Mouse (Mus musculus) stomach, embryonic 15.5 days (tissue): Measurements from ENCODE around the gene Ppp1r21. TPM values are rescaled to one million over a fixed set of nuclear protein-coding genes. Genes with fewer than 3 reads are reported as not detected.
A peak's percentile ranks its signal among the peaks of the same experiment; 100 is the strongest.

ENCODE experiments used
- ATAC-seq: fragments of 200-750 bp; cut with Nextera tagmentation; 2 replicates; pipeline ENCODE4 v1.8.0; 2017; ENCODE audit warnings: low read depth, moderate number of reproducible peaks, moderate TSS enrichment; ENCODE audit not compliant: insufficient read depth, low FRiP score
- H3K27ac ChIP-seq: fragments of 300-500 bp; sonication (generic); 2 replicates; pipeline ENCODE4 v1.5.1; 2015; ENCODE audit warnings: mild to moderate bottlenecking, inconsistent platforms
- H3K27me3 ChIP-seq: fragments of 300-500 bp; sonication (generic); replicated peaks from 2 replicates; pipeline ENCODE4 v1.6.1; 2015; ENCODE audit warnings: inconsistent platforms
- H3K36me3 ChIP-seq: fragments of 300-500 bp; sonication (generic); 2 replicates; pipeline ENCODE4 v1.6.1; 2015; ENCODE audit warnings: inconsistent platforms
- H3K4me1 ChIP-seq: fragments of 300-500 bp; sonication (generic); 2 replicates; pipeline ENCODE4 v1.6.1; 2015; ENCODE audit warnings: inconsistent platforms
- H3K4me2 ChIP-seq: fragments of 300-500 bp; sonication (generic); 2 replicates; pipeline ENCODE4 v1.6.1; 2015; ENCODE audit warnings: mild to moderate bottlenecking, inconsistent platforms
- H3K4me3 ChIP-seq: fragments of 300-500 bp; sonication (generic); replicated peaks from 2 replicates; pipeline ENCODE4 v1.5.1; 2015; ENCODE audit warnings: inconsistent platforms
- H3K9ac ChIP-seq: fragments of 300-500 bp; sonication (generic); 2 replicates; pipeline ENCODE4 v1.6.1; 2015; ENCODE audit warnings: inconsistent platforms
- H3K9me3 ChIP-seq: fragments of 300-500 bp; sonication (generic); 2 replicates; pipeline ENCODE4 v1.6.1; 2016; ENCODE audit warnings: inconsistent platforms
- WGBS: fragments of 180-500 bp; shearing (Covaris S2); methylation state at CpG from one replicate; pipeline ENCODE4 v1.1.7; 2015; 5-methylcytosine and 5-hydroxymethylcytosine counted together
- polyA plus RNA-seq: library from polyadenylated mRNA; unstranded; fragments of >200 nt; fragmentation: Nextera tagmentation; extraction: Ambion mirVana; gene quantifications from 2 replicates; pipeline ENCODE4 v1.2.1, GENCODE M21; 2015

Gene Ppp1r21
- polyA plus RNA-seq, 1 experiment from 2014 or later: 21.7 TPM

DNA sequence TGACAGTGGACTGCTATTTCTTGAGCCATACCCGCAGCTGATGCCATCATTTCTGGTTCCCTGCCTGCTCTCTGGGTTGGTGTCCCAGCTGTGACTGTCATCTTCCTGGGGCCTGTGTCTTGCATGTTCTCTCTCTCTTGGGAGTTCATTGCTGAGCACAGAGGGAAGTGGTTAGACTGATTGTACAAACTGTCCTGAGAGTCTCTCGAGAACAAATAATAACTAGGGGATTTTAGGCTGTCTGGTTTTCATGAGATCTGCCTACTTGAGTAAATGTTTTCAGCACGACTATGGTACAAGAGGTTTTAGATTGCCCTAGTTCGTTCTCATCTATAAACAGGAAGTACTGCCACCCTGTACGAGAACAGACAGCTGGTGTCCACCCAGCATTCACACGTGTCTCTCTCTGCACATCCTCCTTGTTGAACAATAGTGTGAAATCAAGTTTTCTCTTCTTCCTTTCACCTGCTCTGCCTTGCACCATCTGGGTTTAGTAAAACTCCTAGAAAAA, 51.6 kb downstream of the Ppp1r21 start:
- Histone ChIP-seq H3K4me1 (peaks cover 12% of the 10 kb centered on the region; the same call in 1 of the 2 replicates), H3K36me3 (peaks cover 32% of the 10 kb centered on the region), H3K9me3 (no peaks in the 10 kb centered on the region), H3K4me3 (no peak overlapping the region), H3K4me2 (no peak overlapping the region), H3K27me3 (no peaks in the 10 kb centered on the region), H3K9ac (no peak overlapping the region), H3K27ac (no peak overlapping the region)
- ATAC-seq: no peak
- WGBS: 42% methylated on average over 6 of the region's 6 CpGs

DNA sequence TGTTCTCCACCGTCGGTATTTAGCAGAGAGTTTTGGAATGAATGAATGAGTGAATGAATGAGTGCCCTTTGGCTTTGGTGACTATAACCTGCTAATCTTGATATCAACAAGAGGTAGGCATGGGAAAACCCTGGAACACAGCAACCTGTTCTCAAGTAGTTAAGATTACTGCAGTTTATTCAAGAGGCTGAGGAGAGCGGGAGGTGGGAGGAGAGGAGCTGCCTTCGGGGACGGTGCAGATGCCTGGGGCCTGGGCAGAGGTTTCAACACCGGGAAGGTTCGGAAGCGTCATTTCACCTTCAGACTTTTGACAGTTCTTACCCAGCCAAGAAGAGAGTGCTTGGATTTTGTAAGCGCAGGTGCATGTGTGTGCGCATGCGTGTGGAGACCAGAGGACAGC, 53.1 kb downstream of the Ppp1r21 start:
- Histone ChIP-seq H3K36me3 (peaks cover 28% of the 10 kb centered on the region), H3K4me2 (peak overlapping the region; percentile 27), H3K4me3 (no peak overlapping the region), H3K9me3 (no peaks in the 10 kb centered on the region), H3K27ac (peak overlapping the region; percentile 63; the same call in 1 of the 2 replicates), H3K9ac (no peak overlapping the region), H3K27me3 (no peaks in the 10 kb centered on the region), H3K4me1 (peaks cover 12% of the 10 kb centered on the region; the same call in 1 of the 2 replicates)
- 84% methylated on average over 11 of the region's 11 CpGs for WGBS
- ATAC-seq: no peak

DNA sequence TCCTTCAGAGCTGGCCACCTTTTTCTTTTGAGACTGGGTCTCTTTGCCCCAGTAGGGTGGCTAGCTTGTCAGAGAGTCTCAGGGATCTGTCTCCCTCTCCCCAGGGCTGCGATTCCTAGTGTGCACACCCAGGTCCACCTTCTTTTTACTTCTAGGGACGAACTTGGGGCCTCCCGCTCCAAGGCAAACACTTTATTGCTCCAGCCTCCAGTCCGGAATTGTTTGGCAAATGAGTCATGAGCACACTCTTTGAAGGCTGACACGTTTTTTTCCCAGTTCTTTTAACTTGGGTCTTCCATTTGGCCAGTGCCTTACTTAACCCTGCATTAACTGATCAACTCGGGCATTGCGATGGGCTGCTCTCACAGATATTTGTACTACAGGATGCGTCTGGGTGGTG, 53.5 kb downstream of the Ppp1r21 start:
- Histone ChIP-seq H3K4me3 (no peak overlapping the region), H3K4me2 (peak overlapping the region; percentile 27), H3K9me3 (no peaks in the 10 kb centered on the region), H3K27ac (peak overlapping the region; percentile 63; the same call in 1 of the 2 replicates), H3K27me3 (no peaks in the 10 kb centered on the region), H3K9ac (no peak overlapping the region), H3K4me1 (peaks cover 12% of the 10 kb centered on the region; the same call in 1 of the 2 replicates), H3K36me3 (peaks cover 27% of the 10 kb centered on the region)
- ATAC-seq: peak; percentile 40
- WGBS: 72% methylated on average over 8 of the region's 8 CpGs

DNA sequence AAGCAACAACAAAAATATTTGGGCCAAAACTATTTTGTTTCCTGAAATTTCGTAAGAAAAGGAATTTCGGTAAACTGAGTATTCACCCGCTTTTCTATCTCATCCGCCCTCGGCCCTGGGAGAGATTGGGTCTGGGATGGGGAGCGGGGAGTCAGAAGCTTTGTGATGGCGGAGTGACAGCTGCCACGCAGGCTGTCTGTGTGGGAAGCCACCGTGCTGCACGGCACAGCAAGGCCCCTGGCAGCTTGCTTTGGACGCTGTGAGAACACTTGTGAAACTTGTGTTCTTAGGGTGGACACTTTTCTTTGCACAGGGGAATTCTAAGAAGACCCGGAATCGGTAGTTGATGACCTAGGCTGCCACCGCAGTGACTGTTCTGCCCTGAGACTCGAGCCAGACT, 57.5 kb downstream of the Ppp1r21 start:
- WGBS: 86% methylated on average over 15 of the region's 15 CpGs
- ATAC-seq: no peak

DNA sequence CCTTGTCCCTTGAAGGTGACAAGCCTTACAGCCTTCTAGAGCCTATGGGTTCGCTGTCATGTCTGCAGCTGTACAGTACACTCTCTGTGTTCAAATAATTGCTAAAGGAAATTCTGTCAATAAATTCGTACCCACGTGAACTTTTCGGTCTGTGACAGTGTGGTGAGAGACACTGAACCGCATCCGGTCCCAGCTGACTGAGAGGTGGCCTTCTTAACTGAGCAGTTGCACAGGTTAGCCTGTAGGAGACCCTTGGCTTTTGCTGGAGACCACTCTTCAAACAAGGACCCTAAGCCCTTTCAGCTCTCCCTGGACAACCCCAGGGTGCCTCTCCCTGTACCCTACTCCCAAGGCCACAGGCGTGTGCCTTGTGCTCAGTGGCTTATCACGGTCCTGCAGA, 58.3 kb downstream of the Ppp1r21 start:
- H3K36me3 ChIP-seq: peaks cover 31% of the 10 kb centered on the region
- no peak overlapping the region for H3K9ac ChIP-seq
- 90% methylated on average over 8 of the region's 8 CpGs for WGBS
- no peaks in the 10 kb centered on the region for H3K27me3 ChIP-seq
- H3K4me3 ChIP-seq: no peak overlapping the region
- 0 out of 2 replicates have a peak, but pooled peaks cover under 1% of the 10 kb centered on the region for H3K4me1 ChIP-seq
- H3K9me3 ChIP-seq: no peaks in the 10 kb centered on the region
- H3K4me2 ChIP-seq: no peak overlapping the region
- no peak overlapping the region for H3K27ac ChIP-seq
- no peak; the same call in 1 of the 2 replicates for ATAC-seq

More for the DNA sequence above, 57.5 kb downstream of the Ppp1r21 start:
- Histone ChIP-seq H3K9me3 (no peaks in the 10 kb centered on the region), H3K27ac (no peak overlapping the region), H3K4me1 (0 out of 2 replicates have a peak, but pooled peaks cover 4% of the 10 kb centered on the region), H3K9ac (no peak overlapping the region), H3K4me3 (no peak overlapping the region), H3K27me3 (no peaks in the 10 kb centered on the region), H3K36me3 (peaks cover 31% of the 10 kb centered on the region), H3K4me2 (no peak overlapping the region)

DNA sequence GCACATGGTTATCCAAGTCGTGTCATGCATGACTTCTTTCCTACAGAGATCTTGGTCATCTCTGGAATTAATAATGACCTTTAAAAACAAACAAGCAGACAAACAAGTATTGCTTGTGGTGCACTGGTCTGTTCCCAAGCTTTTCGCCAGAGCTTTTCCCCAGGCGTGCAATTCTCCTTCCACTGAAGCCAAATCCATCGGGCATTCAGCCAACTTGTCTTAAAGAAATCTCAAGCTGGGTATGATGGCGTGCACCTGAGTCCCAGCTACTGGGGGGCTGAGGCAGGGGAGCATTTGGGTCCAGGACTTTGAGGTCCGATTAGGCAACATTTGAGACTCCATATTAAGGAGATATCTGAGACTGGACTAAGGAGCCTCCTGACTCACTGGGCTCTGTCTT, 60.3 kb downstream of the Ppp1r21 start:
- 81% methylated on average over 6 of the region's 6 CpGs for WGBS
- peaks cover 20% of the 10 kb centered on the region for H3K36me3 ChIP-seq
- no peak overlapping the region for H3K4me3 ChIP-seq
- H3K4me2 ChIP-seq: no peak overlapping the region
- H3K27me3 ChIP-seq: no peaks in the 10 kb centered on the region
- no peak overlapping the region for H3K27ac ChIP-seq
- H3K9me3 ChIP-seq: no peaks in the 10 kb centered on the region
- ATAC-seq: no peak
- H3K9ac ChIP-seq: no peak overlapping the region
- H3K4me1 ChIP-seq: no peaks in the 10 kb centered on the region

DNA sequence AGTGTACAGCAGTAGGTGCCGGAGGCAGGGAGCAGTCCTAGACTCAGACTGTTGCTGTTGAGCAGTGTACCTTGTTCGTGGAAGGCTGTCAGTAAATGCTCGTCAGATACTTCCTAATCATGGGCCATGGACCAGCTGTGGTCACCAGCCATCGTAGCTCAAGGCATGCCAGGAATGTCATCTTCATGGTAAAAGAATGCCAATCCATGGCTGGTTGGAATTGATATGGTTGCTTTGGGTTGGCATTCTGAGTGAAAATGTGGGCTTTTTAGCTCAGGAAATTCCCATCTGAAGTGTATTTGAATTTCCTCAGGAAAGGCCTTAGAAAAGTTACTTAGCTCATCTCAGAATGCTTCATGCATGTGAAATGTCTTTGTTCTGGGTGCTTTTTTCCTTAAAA, 65.2 kb downstream of the Ppp1r21 start:
- no peaks in the 10 kb centered on the region for H3K27me3 ChIP-seq
- 75% methylated on average over 4 of the region's 4 CpGs for WGBS
- H3K9ac ChIP-seq: no peak overlapping the region
- no peaks in the 10 kb centered on the region for H3K9me3 ChIP-seq
- no peaks in the 10 kb centered on the region for H3K36me3 ChIP-seq
- no peak overlapping the region for H3K4me3 ChIP-seq
- no peak overlapping the region for H3K27ac ChIP-seq
- H3K4me2 ChIP-seq: no peak overlapping the region
- no peak for ATAC-seq
- H3K4me1 ChIP-seq: peaks cover 8% of the 10 kb centered on the region; the same call in 1 of the 2 replicates

DNA sequence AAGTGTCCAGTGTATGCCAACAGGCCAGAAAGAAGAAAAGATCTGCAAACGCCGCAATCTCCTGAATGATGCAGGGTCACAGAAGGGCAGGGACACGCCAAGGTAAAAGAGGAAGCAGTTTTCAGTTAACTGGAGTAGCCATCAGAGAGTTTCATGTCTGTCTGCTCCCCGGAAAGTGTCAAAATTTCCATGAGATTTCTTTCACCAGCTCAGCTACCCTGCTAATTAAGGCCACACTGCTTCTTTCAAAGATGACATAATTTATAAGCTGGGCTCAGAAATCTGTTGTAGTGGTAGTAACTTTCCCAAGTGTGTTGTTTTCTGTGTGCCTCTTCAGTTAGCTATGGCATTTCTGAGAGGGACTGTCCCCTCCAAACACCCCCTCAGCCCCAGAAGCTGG, 66.2 kb downstream of the Ppp1r21 start:
- no peak overlapping the region for H3K4me2 ChIP-seq
- ATAC-seq: no peak
- H3K36me3 ChIP-seq: no peaks in the 10 kb centered on the region
- H3K27ac ChIP-seq: no peak overlapping the region
- WGBS: 87% methylated on average over 4 of the region's 4 CpGs
- H3K27me3 ChIP-seq: no peaks in the 10 kb centered on the region
- no peak overlapping the region for H3K9ac ChIP-seq
- no peak overlapping the region for H3K4me3 ChIP-seq
- H3K4me1 ChIP-seq: peaks cover 14% of the 10 kb centered on the region; the same call in 1 of the 2 replicates
- H3K9me3 ChIP-seq: no peaks in the 10 kb centered on the region

DNA sequence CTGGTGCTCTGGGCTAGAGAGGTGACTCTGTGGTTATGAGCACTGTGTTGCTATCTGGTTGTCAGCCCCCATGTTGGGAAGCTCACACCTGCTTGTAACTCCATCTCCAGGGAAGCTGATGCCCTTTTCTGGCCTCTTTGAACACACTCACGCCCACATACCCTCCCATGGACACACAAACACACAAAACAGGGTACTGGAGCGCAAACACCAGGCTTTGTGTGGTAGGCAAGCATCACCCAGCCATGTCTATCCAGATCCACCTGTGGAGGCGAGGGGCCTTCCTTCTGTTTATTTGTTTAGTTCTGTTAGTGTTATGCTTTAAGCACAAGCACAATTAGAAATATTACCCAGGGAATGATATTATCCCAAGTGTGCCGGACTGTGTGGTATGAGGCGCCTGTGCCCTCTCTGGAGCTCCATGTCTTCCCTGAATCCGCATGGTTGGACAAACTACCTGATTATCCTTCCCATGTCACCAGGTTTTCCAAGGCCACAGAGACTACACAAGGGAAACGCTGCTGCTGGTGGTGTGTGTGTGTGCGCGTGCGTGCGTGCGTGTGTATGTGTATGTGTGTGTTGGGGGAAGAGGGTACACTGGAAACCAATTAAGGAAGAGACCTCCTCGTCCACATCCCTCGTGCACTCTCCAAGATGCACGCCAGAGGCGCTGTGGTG, 66.8 kb downstream of the Ppp1r21 start:
- Histone ChIP-seq H3K9me3 (no peaks in the 10 kb centered on the region), H3K27me3 (no peaks in the 10 kb centered on the region), H3K4me2 (peak overlapping the region; percentile 77), H3K27ac (peak overlapping the region; percentile 89), H3K4me1 (peaks cover 14% of the 10 kb centered on the region; the same call in 1 of the 2 replicates), H3K9ac (0 out of 2 replicates have a peak overlapping the region, but pooled peaks have one; percentile 64), H3K4me3 (peak overlapping the region; percentile 62), H3K36me3 (no peaks in the 10 kb centered on the region)
- WGBS: 30% methylated on average over 16 of the region's 16 CpGs
- no peak for ATAC-seq

DNA sequence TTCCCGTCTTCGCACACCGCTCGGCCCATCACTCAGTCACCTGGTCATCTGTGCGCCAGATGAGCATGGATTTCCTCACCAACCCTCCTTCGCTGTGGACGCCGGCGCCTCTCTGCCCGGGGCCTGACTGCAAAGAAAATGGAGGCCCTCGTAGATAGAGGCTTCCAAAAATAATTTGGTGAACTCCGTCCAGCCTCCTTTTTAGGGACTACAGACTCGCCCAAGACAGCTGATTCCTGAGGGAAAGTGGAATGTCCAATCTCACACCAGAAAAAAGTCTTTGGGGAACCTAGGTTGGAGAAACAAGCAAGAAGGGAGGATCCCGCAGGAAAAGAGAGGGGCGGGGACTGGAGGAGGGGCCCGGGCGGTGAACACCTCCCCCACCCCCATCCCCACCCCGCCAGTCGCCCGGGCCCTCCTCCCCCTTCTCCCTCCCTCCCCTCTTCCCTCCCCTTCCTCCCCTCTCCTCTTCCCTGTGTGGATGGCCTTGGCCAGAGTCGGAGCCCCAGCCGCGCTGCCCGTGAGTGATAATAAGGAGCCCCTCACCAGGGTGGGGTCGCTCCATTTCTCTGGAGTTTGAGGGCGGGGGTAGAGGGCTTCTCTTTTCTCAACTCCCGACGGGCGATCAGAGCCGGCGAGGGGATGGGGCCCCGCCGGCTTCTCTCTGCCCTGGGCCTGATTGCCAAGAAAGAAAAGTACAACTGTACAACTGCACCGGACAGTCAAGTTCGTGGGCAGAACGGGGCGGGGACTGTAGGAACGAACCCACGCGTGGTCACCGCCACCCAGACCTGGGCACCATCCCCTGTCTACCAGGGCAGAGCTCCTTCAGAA, 67.5 kb downstream of the Ppp1r21 start, which contains the start of gene Ston1:
TSS of gene Ston1 (plus strand) at position 463 of the 834 bp plus-strand sequence.
- Histone ChIP-seq H3K9me3 (no peaks in the 10 kb centered on the region), H3K27ac (peak within 1 kb of the TSS; percentile 89), H3K36me3 (no peaks in the 10 kb centered on the region), H3K4me2 (peak within 1 kb of the TSS; percentile 77), H3K9ac (peak within 1 kb of the TSS; percentile 64), H3K4me1 (peaks cover 14% of the 10 kb centered on the region; the same call in 1 of the 2 replicates), H3K27me3 (no peaks in the 10 kb centered on the region), H3K4me3 (peak within 1 kb of the TSS; percentile 62)
- peak; percentile 84 for ATAC-seq
- 1% methylated on average over 40 of the region's 41 CpGs for WGBS

DNA sequence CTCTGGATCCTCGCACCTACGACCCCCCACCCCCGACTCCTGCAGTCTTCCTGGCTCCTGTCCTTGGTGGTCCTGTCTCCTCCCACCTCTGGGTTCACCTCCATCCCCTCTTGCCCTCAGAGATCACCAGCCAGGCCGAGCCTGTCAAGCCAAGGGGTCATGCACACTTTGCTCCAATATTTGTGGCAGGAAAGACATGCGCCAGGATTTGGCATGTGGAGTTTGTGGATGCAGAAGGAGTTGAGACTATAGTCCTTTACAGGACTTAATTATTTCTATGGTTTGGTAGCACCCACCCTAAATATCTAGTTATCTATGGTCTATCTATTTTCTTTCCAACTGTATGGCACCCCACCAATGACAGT, 68.1 kb downstream of the Ppp1r21 start:
- ATAC-seq: no peak
- H3K9ac ChIP-seq: peak overlapping the region; percentile 64
- WGBS: 6% methylated on average over 5 of the region's 5 CpGs
- H3K9me3 ChIP-seq: no peaks in the 10 kb centered on the region
- H3K36me3 ChIP-seq: no peaks in the 10 kb centered on the region
- peak overlapping the region; percentile 62 for H3K4me3 ChIP-seq
- peak overlapping the region; percentile 77 for H3K4me2 ChIP-seq
- H3K27me3 ChIP-seq: no peaks in the 10 kb centered on the region
- H3K27ac ChIP-seq: peak overlapping the region; percentile 89
- H3K4me1 ChIP-seq: peaks cover 14% of the 10 kb centered on the region; the same call in 1 of the 2 replicates
